Mouse (Mus musculus) thymus, postnatal 10 days (tissue): Measurements from ENCODE around the gene Mcoln3.

Experiments
- DNase-seq, 2 experiments: peaks; one replicate each; pipeline ENCODE4 v3.0.0; 2021; ENCODE audit warnings: low spot score in 2 of 2

Mcoln3 gene

GRCm38 (mm10) chr3:146174215-146174614, 57.0 kb downstream of the Mcoln3 start:
- DNase-seq = no peak

GRCm38 (mm10) chr3:146177295-146177694, 60.0 kb downstream of the Mcoln3 start:
- no peak for DNase-seq

- DNase-seq = peak; percentile 57 to 86
Observed at GRCm38 (mm10) chr3:146177748-146178582, 60.7 kb downstream of the Mcoln3 start.

- DNase-seq = no peak
Observed at GRCm38 (mm10) chr3:146180341-146180740, 63.1 kb downstream of the Mcoln3 start.

GRCm38 (mm10) chr3:146180986-146181385, 63.7 kb downstream of the Mcoln3 start:
- peak; percentile 45 to 65 for DNase-seq

- peak in 1 of 2 experiments; percentile 38 for DNase-seq
Observed at GRCm38 (mm10) chr3:146184992-146185657, 67.9 kb downstream of the Mcoln3 start.

- DNase-seq = no peak
Observed at GRCm38 (mm10) chr3:146186033-146186432, 68.8 kb downstream of the Mcoln3 start.

GRCm38 (mm10) chr3:146189933-146190332, 72.7 kb downstream of the Mcoln3 start:
- no peak for DNase-seq
